Mouse (Mus musculus): ENCODE measurements at regions not wholly inside any gene's neighbourhood (a gene's known extent, or its start where the extent isn't known, plus 50 kb on each side); places are given as distances from the start of the nearest gene placed in this dataset.

- TF ChIP-seq RAD21 (IDR thresholded peaks at IDR 0.05; ENCODE audit: low read depth, low read length): no peak
- TF ChIP-seq NELFE (IDR thresholded peaks at IDR 0.05; ENCODE audit: low read depth, low read length): no peak
- TF ChIP-seq SMC3 (IDR thresholded peaks at IDR 0.05; ENCODE audit: low read depth, low read length): no peak
- TF ChIP-seq MAFK (IDR thresholded peaks at IDR 0.05; ENCODE audit: insufficient replicate concordance, low read length): no peak
- no peak for TF ChIP-seq CTCF (conservative IDR thresholded peaks at IDR 0.05 in 1 of 2, IDR thresholded peaks at IDR 0.05 in 1 of 2; ENCODE audit: low read depth in 2 of 2, low read length in 2 of 2)
- no peak for TF ChIP-seq BHLHE40 (IDR thresholded peaks at IDR 0.05; ENCODE audit: low read depth, low read length)
- no peak for TF ChIP-seq POLR2A (IDR thresholded peaks at IDR 0.05; ENCODE audit: low read depth, low read length)
- TF ChIP-seq EP300 (IDR thresholded peaks at IDR 0.05; ENCODE audit: low read length): no peak
- no peak for TF ChIP-seq POLR2AphosphoS2 (IDR thresholded peaks at IDR 0.05; ENCODE audit: low read depth, low read length)
- TF ChIP-seq HCFC1 (IDR thresholded peaks at IDR 0.05; ENCODE audit: low read depth, low read length): no peak
Observed at GRCm38 (mm10) chr5:126395331-126395730, 846.3 kb upstream of the Tmem132c start.

Measured in CH12.LX (cell line).